Mouse (Mus musculus) CD4-positive, CD25-positive, alpha-beta regulatory T cell (primary cell): ENCODE measurements around the gene Pik3r3. TPM values are rescaled to one million over a fixed set of nuclear protein-coding genes. Genes with fewer than 3 reads are reported as not detected.

Source experiments
- polyA plus RNA-seq: library from polyadenylated mRNA; unstranded; fragments of 100-300 nt; shearing (Covaris generic); gene quantifications from one replicate; pipeline ENCODE4 v1.2.1, GENCODE M21; 2017

The Pik3r3 gene
- 5.7 TPM for polyA plus RNA-seq

GRCm38 (mm10) chr4:116221140-116221851, at the start of gene Pik3r3:
Gene Pik3r3, plus strand, starts transcription at chr4:116221618.

GRCm38 (mm10) chr4:116173072-116173471, 48.3 kb upstream of the Pik3r3 start, which contains the start of the genes 1700042G07Rik and Gm49337:
Gene 1700042G07Rik, plus strand, starts transcription at chr4:116173372.
Gene Gm49337, plus strand, starts transcription at chr4:116173384.

Other genes with a start within 250 kb of the Pik3r3 start
- gene Faah, start 203.7 kb upstream of the Pik3r3 start, polyA plus RNA-seq = 130 TPM
- 34.9 TPM for gene Nsun4, start 167.7 kb upstream of the Pik3r3 start, polyA plus RNA-seq
- 446 TPM for gene Uqcrh, start 146.5 kb upstream of the Pik3r3 start, polyA plus RNA-seq
- gene Lrrc41, start 146.3 kb upstream of the Pik3r3 start, polyA plus RNA-seq = 40.3 TPM
- 2.9 TPM for gene Rad54l, start 97.9 kb upstream of the Pik3r3 start, polyA plus RNA-seq
- gene Pomgnt1, start 97.8 kb upstream of the Pik3r3 start, polyA plus RNA-seq = 53.9 TPM
- 0.17 TPM for gene Lurap1, start 70.3 kb upstream of the Pik3r3 start, polyA plus RNA-seq
- not detected for gene Tspan1, start 54.0 kb upstream of the Pik3r3 start, polyA plus RNA-seq
- not detected for gene 1700042G07Rik, start 48.2 kb upstream of the Pik3r3 start, polyA plus RNA-seq
- not detected for gene Gm49337, start 48.2 kb upstream of the Pik3r3 start, polyA plus RNA-seq
- 18.9 TPM for gene Mast2, start 242.6 kb downstream of the Pik3r3 start, polyA plus RNA-seq